Mouse (Mus musculus): ENCODE measurements around the gene Vps36.

The Vps36 gene

DNA sequence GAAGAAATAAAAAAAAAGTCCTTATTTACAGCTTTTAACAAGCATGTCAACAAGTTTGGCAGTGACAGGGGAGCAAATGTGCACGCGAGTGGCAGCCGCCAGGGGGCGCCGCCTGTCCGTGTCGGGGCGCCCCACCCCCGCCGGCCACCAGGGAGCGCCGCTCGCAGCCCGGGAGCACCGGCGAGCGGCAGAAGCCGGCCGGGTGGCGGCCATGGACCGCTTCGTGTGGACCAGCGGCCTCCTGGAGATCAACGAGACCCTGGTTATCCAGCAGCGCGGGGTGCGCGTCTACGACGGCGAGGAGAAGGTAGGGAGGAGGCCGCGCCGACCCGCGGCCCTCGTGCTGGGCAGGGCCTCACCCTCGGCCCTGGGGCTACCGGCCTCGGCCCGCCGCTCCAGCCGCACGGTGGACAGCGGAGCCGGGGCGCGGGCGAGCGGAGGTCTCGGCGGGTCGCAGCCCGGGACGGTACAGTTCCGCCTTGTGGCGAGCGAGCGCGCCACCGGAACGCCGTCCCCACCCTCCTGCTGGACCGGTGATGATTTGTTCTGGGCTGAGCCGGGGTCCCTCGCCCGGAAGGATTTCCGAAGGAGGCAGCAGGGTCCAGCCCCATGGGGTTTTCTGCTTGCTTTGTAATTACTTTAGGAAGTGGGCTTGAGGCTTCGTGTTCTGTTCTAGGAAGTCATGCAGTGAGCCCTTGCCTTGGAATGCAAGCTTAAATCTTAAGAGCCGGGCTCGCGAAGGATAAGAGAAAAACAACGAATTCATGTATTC, at the start of gene Vps36:
TSS of gene Vps36 (plus strand) at position 150 of the 772 bp plus-strand sequence.
- peak; percentile 80 to 92 for DNase-seq

DNA sequence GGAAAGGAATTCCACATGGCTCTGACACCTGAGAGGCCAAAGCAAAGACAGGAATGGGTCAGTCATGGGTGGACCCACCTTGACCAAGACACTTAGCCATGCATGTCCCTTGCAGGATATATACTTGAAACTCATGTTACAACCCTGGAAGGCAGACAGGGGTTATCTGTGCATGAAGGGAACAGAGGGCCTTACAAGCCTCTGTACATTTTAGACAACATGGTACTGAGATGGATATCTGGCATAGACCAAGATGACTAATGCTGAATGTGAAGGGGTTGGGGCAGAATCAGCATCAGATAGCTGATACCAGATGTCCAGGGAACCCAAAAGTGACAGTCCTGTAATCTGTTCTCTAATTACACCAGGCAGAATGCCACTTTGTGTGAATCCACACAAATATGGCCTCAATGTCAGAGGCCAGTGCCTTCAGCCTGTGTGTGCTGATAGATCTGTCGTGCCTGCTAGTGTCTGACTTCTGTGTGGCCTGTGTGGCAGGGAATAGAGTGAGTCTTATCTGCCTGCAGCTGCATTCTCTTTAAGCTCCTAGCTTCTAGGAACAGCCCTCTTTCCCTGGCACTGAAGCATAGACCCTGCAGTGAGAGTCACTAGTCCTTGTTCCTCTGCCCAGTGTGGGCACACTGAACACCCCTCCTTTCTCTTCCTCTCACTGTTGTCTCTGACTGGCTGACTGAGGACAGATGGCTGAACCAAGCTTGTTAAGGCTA, 48.7 kb upstream of the Vps36 start:
- DNase-seq: no peak

DNA sequence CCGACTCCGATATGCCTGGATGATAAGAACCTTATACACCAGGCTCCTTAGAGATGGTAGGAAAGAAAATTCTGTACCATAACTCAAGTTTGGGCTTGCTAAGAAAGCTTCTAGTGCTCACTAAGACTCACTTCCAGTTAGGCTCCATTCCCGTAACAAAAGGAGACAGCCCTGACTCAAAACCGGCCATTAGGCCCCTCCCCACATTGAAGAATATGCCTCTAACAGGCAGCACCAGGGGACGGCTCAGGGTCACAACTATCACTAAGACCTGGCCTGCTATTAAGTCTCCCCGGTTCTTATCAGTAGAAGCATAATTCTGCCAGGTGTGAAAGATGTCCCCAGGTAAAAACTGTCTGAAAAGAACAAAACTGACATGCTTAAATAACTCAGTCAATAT, 46.8 kb upstream of the Vps36 start:
- DNase-seq: no peak

DNA sequence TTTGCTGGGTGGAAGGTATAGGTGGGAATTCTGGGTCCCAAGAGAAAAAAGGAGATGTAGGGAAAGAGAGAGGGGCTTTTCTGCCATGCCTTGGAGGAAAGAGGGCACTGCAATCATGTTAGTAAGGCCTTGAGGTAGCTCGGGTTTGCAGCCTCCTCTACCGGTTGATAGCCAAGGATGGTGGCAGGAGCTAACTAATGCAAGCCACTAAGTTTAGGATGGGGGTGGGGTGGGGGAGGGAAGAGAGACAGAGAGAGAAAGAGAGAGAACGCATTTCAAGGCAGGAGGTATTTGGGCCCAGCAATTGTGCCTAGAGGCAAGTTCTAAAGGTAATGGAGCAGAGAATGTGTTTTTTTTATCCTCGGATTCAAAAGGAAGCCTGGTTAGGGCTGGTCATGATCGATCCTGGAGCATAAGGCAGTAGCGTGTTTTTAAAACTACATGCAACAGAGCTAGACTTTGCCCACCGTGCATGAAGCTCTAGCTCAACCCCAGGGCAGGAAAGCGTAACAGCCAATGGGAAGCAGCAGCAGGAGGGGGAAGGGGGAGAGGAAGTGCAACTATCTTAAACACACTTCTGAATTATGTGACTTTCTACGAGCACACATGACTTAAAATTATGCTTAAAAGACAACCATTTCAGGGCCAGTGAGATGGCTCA, 44.8 kb upstream of the Vps36 start:
- no peak for DNase-seq

DNA sequence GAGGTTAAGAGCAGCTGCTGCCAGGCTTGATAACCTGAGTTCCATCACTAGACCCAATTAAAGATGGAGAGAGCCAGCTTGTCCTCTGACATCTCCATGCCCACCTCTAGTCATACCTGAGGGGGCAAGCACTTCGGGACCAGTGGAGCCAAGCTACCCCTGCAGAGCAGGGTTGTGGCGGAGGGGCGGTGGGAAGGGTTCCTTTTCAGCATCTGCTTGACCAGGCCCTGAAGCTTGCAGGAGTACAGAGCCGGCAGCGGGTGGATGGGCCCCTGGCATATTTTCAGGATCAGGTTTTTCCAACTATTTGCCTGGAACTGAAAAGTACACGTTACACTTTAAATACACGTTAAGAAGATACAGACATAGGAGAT, 44.3 kb upstream of the Vps36 start:
- no peak for DNase-seq

DNA sequence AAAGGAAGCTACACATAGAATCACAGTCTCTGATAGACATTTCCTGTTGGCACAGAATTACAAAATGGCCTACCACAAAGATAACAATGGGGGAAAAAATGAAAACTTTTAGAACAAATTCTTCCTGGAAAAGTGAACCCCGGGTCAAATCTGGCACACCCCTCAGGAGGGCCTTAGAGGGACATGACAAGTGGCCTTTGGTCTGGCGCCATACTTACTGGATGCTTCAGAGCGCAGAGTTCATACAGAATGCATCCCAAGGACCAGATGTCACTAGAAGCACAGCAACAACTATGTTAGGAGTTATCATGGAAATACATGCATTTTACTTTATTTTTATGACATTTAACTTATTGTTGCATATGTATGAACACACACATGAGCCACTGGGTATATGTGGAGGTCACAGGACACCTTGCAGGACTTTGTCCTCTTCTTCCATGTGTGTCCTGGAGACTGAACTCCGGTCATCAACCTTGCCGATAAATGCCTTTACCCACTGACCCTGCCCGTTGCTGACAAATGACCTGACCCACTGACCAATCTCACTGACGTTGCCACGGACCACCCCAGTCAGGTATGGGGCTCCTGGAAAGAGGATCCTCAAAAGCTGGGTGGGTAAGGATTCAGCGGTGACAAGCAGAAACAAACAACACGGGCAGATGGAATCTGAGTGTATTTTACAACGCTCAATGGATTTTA, 42.8 kb upstream of the Vps36 start:
- no peak for DNase-seq

DNA sequence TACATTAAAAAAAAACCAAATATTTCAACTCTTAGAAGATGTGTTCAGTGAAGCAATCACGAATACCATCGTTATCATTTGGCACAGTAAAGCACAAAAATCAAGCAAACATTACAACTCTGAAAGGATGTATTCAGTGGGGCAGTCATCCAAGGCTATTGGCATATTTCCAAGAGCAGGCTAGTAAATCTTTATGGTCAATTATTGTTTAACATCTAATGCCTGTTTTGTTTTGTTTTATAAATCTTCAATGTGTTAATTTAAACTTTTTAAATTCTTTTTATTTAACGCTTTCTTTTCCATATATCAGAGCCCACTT, 42.3 kb upstream of the Vps36 start:
- no peak for DNase-seq

DNA sequence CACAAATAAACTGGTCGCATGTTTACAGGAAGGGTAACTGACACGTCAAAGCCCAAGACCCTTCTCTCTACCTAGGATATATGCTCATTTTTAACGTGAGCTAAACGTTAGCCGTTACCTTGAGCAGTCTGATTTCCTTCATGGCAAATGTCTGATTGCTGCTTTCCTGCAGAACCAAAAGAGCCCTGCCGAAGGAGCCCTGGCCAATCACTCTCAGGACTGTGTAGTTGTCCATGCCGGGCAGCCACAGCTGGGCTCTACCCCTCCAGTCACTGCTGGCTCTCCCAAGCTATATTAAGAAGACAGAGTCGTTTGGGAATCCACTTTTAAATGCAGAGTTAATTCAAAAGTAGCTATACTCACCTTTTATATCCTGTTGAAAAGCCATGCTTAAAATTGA, 30.4 kb upstream of the Vps36 start:
- DNase-seq: no peak

DNA sequence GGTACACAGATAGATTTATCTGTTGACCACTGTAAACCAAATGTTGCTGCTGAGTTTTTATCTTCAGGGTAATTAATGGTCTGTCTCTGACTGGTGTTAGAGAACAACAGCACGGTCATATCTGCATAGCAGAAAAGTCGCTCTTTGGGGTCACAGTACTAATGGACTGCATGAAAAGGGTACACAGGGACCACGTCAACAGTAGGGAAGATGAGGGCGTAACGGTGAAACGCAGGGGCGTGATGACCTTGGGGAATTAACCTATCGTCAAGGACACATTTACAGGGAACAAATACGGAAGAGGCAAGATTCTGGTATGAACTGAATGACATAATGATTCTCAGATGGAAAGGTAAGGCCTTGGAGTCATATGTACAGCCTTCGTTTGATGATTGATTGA, 28.2 kb upstream of the Vps36 start:
- DNase-seq: no peak

DNA sequence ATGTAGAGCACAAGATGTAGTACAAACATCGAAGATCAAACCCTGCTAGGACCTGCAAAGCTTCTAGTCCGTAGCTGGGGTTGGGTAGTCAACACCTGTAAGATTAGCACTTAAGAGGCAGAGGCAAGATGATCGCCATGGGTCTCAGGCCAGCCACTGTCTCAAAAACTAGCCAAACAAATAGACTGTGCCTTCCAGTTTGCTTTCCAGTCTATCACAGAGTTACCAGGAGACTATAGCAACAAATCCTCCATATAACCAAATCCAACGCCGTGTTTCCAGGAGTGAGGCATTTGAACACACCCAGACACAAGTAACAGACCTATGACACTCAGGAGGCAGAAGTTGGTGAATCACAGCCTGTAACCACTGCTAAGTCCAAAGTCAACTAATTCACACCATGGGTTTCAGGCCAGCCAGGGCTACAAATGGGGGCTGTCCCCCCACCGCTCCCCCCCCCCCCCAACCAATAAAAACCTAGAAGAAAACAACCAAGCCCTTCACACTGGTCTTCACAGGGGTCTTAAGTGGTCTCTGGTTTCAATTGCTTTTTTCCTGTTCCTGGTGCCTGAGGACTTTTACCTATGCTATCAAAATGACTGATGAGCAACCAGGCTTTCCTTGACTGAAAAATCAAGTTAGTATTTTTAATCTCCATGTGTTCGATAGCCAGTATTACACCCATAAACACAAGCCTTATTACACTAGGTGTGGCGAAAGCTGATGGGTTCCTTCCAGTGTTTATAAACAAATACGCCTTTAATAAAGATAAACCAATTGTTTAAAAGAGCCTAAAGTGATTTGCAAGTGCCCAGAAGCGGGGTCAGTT, 27.1 kb upstream of the Vps36 start:
- no peak for DNase-seq

DNA sequence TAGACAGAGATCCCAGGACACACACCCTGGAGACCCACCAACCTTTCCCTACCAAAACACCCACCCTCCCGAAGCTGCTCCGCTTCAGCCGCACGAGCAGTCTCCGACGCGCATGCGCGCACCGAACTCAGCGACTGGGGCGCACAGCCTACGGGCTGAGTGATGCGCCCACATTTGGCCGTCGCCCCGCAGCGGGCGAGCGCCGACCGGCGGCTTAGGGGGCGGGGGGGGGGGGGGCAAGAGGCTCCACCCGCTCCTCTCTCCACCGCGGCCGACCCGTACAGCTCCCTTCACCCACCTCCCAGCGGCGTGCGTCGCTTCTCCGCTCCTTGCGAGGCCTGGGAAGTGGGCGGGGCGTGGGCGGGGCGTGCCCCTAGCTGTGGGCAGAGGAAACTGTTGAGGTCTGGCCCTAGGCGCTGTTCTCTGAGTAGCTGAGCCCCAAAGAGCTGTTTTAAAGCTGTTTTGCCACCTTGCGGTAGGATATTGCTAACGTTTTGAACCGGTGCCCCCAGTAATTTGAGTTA, 26.5 kb upstream of the Vps36 start, which contains the start of gene Nek3:
TSS of gene Nek3 (minus strand) at position 356 of the 524 bp plus-strand sequence.
- DNase-seq: peak; percentile 67 to 76

DNA sequence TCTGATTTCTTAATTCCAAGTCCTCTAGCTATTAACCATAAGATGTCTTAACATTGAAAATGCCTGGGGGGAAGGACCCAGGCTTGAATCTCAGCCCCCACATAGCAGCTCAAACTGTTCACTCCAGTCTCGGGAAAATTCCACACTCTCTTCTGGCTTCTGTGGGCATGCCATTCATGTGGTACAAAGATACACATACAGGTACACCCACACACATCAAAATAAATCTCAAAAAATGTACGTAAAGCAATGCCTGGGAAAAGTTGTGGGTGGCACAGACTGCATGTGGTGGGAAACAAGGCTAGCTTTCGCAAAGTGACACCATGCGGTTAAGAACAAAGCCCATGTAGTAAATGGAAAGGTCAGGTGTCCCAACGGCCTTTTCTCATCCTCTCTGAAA, 23.4 kb upstream of the Vps36 start:
- no peak for DNase-seq

DNA sequence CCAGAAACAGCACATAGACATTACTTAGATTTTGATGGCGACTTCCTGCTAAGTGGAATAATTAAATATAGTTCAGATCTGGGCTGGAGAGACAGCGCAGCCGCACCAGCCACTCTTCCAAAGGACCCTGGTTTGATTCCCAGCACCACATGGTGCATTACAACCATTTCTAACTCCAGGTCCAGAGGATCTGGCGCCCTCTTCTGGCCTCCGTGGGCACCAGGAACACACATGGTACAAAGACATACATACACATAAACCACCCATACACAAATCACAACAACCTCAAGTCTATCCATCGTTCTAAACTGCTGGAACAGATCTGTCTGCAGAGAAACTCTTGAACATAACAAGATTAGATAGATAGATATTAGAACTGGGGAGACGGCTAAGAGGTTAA, 16.6 kb upstream of the Vps36 start:
- DNase-seq: no peak

DNA sequence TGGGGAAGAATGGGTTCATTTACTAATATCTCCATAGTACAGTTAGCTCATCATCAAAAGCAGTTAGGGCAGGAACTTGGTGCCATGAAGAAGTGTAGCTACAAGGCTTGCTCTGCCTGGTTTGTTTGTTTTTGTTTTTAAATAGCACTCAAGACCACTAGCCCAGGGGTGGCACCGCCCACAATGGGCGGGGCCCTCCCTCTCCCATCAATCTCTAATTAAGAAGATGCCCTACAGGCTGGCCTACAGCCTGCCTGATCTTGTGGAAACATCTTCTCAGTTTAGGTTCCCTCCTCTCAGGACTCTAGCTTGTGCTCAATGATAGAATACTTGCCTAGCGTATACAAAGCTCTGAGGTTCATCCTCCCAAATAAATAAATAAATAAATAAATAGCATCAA, 7.7 kb upstream of the Vps36 start:
- no peak for DNase-seq

DNA sequence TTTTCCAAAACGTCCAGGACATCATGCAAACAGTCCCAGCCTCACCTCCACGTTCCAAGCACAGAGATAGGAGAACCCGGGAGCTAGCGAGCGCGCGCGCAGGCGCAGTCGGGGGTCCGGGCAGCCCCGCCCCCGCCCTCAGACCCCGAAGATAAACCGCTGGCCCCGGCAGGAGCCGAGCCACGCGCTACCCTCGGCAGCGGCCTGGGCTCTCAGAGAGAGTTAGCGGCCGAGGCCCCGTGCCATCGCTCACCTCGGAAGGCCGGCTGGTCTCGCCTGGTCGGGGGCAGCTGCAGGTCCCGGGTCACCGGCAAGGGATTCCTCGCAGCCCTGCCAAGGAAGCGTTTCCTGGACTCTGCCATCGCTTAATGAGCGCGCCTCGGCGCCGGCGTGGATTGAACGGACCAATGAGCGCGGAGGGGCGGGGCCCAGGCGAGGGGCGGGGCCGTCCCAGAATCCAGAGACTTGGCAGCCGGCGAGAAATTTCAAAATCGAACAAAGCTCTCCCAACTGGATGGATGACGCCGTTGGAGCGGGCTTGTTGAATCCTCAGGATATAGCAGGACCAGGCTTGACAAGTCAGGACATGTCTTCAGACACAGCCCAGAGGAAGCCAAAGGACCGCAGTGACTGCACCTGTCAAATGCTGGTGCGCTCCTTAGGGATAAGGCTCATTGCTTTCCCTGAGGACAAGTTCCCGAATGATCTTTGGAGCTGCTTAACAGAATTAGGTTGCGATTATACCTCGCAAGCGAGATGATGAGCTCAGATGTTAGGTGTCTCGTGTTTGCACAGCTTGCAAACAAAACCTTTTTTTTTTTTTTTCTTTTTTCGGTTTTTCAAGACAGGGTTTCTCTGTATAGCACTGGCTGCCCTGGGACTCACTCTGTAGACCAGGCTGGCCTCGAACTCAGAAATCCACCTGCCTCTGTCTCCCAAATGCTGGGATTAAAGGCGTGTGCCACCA, 6.9 kb upstream of the Vps36 start, which contains the start of gene Ckap2:
TSS of gene Ckap2 (minus strand) at position 389 of the 967 bp plus-strand sequence.
- DNase-seq: peak; percentile 70 to 81

DNA sequence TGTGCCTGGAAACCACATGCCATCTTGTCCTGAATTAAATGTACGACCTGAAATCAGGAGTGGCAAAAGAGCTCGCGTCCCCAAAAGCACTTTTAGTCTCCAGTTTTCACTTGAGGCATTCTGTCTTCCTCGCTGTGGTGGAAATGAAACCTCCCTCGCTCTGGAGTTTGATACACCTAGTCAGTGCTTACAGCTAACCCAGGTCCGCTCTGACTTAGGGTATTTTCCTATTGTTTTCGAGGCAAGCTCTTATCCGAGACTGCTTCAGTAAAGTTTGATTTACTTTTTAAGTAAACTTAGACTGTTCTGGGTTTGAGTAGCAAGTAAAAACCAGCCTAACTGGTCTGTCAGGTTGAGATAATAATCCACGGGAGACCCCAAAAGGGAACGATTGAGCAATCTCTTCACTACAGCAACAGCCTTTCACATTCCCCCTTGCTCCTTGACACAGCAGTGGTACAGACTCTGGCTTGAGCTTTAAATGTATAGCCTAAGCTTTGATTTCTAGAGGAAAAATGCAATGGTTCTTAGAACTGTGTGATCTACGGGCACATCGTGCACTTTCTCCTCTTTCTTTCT, 912 bp downstream of the Vps36 start:
- no peak for DNase-seq

DNA sequence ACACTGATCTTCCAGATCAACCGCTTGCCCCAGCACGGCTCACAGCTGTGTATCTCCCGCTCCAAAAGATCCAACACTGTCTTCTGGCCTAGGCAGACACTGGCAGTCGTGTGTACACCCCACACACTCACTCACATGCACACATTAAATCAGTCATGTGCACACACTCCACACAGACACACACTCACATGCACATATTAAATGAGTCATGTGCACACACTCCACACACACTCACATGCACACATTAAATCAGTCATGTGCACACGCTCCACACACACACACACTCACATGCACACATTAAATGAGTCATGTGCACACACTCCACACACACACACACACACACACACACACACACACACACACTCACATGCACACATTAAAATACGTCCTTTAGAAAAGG, 5.3 kb downstream of the Vps36 start:
- DNase-seq: no peak

DNA sequence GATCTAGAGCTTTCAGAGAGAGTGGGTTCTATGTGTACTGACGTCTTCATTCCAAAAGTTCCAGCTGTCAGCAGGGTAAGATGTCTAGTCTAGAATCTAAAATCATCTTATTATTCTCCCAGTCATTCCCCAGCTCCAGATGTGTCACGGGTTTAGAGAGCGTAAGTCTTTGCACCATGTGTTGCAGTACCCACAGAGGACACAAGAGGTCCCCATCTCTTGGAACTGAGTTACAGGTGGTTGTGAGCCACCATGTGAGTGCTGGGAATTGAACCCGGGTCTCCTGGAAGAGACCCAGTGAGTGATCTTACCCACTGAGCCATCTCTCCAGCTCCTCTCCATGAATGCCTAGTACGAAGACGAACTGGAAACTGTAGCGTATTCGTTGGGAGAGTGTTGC, 6.9 kb downstream of the Vps36 start:
- DNase-seq: no peak

DNA sequence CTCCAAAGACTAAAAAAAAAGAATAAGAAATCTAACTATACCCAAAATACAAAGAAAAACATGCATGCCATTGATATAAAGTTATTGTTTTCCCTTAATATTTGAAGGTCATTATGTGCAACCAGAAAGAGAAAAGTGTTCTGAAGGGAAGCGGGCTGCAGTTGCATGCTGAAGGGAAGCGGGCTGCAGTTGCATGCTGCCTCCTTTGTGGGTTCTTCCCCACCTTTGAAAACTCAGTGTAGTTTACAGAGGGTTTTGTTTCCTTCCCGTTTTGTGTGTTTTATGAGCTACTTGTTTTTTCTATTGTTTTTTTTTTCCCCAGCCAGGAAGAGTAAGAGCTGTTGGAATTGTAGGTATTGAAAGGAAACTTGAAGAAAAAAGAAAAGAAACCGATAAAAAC, 14.9 kb downstream of the Vps36 start:
- DNase-seq: no peak

DNA sequence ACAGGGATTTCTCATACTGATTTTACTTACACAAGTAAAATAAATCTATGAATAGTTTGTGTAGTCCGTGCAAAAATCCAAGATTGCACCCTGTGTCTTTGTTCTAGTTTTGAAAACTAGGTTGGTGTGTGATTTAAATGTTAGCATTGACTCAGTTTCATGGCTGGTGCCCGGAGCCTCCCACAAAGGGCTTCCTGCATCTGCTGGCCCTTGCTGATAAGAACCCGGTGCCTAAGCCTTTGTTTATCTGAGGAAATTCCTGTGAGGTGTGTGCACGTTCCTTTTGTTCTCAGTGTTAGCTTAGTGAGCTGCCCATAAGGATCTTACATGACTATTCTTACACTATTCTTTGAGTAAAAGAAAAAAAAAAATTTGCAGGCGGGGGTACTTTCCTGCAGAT, 16.4 kb downstream of the Vps36 start:
- no peak for DNase-seq

DNA sequence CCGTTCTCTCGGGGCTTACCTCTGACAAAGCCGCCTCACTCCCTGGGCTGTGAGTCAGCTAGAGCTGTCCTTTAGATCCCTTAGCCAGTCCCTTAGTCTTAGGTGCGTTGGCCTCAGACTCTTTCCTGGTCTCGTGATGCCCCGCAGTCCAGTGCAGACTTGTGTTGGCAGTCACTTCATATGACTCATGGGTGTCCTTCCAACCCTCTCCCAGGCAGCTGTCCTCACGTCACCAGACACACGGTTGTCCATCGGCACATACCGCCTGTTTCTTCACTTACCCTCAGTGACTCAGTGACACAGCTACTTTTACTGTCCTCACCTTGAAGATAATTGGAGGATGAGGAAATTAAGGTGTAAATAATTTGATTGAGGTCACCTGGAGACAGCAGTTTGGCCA, 22.2 kb downstream of the Vps36 start:
- DNase-seq: no peak
